Mouse (Mus musculus): ENCODE results near the gene Aldh3b3.

The Aldh3b3 gene

DNA sequence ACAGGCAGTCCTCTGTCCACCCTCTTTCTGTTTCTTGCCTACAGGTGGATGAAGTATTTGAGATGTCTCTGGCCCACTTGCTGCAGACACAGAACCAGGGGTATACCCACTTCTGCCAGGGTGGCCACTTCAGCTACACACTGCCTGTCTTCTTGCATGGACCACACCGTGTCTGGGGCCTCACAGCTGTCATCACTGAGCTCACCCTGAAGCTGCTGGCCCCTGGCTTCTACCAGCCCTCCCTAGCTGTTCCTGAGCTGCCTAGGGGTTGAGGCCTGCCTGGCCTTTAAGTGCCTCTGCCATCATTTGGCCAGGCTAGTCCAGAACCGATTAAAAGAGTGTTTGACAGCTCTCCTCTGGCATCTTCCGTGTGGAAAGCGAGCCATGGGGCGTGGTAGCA lies 43.3 kb downstream of the Aldh3b3 start:
- no peak for DNase-seq (ENCODE audit: low spot score in 2 of 2)

DNA sequence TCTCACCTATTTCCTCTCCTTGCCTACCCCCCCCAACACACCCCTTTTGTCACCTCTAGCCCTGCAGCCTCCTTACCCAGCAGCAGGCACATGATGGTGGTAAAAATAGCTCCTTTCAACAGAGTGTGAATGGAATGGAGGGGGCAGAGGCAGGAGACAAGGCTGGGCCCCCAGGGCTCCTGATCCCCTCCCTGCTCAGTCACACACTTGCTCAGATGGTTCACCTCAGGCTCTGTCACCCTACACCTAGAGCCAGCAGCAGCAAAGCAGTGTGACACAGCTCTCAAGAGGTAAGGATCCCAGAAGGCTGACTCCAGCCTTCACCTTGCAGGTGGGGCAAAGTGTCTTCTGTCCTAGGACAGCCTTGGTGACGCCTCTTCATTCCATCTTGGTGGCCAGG lies 44.7 kb downstream of the Aldh3b3 start, which contains the start of gene Doc2g:
Doc2g (plus strand) TSS at position 202 of the 400 bp plus-strand sequence.
- DNase-seq (ENCODE audit: low spot score in 2 of 2): no peak

DNA sequence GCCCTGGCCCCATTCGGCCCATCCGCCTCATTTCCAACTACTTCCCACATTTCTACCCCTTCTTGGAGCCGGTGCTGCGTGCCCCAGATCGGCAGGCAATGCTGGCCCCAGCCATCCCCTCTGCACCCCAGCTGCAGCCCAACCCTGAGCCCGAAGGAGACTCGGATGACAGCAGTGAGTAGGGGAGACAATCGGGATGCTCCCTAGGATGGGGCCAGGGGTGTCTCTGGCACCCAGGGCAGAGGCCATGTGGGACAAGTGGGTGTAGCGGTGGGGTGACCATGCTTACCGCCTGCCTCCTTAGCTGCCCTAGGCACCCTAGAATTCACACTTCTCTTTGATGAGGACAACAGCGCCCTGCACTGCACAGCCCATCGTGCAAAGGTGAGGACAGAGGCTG lies 45.2 kb downstream of the Aldh3b3 start:
- DNase-seq (ENCODE audit: low spot score in 2 of 2): no peak

DNA sequence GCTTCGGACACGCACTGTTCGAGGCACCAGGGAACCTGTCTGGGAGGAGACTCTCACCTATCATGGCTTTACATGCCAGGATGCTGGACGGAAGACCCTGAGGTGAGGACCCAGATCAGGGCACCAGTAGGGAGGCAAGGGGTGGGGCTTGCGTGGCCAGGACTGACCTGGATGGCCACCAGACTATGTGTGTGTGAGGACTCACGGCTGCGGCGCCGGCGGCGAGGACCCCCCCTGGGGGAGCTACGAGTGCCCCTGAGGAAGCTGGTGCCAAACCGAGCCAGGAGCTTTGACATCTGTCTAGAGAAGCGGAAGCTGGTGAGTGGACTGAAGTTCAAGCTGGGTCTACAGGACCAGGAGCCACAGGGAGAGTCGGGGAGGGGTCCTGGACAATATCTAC lies 45.9 kb downstream of the Aldh3b3 start:
- no peak for DNase-seq (ENCODE audit: low spot score in 2 of 2)

DNA sequence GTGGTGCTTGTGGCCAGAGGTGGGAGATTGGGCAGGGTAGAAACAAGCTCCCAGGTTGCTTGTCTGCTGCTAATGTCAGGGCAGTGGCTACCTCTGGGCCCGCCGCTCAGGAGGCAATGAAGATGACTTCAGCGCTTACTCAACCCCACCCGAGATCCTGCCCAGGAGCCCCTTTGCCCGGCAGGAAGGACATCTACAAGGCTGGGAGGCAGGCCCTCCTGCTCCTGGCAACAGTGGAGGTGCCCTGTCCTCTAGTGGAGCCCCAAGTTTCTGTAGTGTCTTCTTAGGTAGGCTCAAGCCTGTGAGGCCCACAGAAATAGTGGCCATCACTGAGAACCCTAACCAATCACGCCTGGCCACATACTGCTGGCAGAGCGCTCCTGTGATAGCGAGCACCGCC lies 46.6 kb downstream of the Aldh3b3 start:
- no peak for DNase-seq (ENCODE audit: low spot score in 2 of 2)

DNA sequence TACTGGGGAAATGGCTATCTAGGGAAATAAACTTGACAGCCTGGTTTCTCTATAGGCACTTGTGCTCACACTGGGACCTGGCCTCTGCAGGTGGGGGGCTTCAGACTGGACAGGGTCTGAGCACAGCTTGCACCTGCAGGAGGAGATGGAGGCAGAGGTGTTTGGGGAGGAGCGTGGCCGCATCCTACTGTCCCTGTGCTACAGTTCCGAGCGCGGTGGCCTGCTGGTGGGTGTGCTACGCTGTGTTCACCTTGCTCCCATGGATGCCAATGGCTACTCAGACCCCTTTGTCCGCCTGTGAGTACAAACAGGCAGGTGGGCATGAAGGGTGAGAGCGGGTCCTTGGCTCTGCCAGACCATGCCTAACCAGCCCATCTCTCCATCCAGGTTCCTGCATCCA lies 47.5 kb downstream of the Aldh3b3 start:
- no peak for DNase-seq (ENCODE audit: low spot score in 2 of 2)

DNA sequence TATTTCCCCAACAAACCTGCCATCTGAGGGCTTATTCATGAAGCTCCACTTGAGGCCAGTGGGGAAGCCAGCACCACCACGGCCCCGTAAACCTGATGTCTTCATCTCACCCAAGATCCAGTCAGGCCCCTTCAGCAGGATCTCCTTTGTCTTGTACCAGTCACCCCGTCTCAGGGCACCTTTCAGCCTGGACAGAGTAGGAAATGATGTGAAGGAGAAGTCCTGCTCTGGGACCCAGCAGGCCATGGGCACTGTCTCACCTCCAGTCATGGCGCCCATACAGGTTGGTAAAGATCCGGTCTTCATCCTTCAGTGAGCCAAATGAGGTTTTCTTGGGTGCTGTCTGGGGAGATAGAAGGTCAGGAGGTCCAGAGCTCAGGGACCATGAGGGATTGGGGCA lies 52.6 kb downstream of the Aldh3b3 start:
- DNase-seq (ENCODE audit: low spot score in 2 of 2): no peak

DNA sequence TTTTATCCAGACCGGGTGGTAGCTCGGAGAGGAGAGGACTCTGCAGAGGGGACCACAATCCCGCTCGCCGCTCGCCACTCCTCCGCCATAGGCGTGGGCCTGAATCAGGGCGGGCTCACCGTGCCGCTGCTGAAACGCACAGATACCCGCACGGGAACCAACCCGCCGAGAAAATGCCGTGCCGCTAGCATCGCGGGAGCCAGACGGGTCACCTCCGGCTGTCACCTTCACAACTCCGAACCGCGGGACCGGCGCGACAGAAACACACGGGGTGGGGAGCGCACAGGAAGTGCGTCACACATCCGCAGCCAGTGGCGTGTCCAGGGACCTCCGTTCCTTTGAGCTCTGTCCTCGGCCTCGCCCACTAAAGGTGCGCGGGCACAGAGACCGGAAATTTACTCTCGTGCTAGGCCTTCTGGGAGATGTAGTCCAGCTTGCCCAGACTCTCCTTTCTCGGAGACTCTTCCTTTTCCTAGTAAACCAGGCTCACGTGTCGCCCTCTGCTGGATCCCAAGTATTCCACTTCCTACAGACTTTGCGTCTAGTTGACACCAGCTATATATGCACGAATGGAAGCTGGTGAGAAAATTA lies 54.1 kb downstream of the Aldh3b3 start, which contains the start of gene Ndufv1:
Ndufv1 (minus strand) TSS at position 375 of the 591 bp plus-strand sequence.
- peak; percentile 90 to 96 for DNase-seq (ENCODE audit: low spot score in 2 of 2)

DNA sequence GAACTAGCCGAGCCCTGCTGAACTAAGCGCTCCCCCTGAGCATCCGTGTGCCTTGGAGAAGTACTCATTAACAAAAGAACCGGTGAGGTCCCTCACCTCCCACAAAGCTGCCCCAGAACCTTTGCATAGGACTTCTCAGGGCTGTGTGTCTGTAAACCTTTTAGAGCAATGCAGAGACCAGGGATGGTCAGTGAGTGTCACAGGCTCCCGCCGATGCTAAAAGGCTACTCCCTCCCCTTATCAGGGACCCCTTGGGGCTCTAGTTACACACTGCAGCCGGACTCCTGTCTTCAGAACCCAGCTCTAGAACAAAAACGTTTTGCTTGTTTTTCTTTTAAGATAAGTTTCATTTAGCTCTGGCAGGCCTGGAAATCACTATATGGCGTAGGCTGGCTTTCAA lies 54.6 kb downstream of the Aldh3b3 start:
- no peak for DNase-seq (ENCODE audit: low spot score in 2 of 2)

DNA sequence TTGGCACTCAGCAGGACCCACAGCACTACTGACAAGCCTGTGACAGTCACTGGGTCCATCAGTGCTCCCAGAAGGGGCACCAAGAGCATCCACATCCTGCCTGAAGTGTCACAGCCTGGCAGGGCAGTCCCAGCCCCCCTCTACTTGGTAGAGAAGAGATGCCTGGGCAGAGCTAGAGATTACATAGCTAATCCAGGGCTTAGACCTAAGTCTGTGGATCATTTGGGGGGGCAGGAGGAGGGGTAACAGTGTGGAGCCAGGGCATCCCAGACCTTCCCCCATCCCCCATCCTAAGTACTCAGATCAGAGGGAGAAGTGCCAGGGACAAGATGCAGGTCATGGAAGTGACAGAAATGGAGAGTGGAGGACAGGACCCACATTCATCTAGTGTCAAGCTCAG lies 56.4 kb downstream of the Aldh3b3 start:
- no peak for DNase-seq (ENCODE audit: low spot score in 2 of 2)

DNA sequence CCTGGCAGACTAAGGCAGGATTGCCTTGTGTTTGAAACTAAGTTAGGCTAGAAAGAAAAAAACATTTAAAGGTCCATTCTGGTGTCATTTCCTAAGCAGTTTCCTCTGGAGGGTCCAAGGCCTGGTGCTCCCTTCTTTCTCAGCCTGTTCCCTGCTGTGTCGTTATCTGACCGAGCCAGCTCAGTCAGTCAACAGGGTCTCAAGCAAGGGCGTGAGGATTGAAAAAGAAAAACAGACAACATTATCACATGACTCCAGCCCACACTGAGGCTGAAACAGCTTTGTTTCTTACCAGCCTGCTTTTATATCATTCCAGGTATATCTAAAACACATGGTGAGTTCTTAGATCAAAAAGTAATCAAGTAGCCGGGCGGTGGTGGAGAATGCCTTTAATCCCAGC lies 57.2 kb downstream of the Aldh3b3 start:
- no peak for DNase-seq (ENCODE audit: low spot score in 2 of 2)

DNA sequence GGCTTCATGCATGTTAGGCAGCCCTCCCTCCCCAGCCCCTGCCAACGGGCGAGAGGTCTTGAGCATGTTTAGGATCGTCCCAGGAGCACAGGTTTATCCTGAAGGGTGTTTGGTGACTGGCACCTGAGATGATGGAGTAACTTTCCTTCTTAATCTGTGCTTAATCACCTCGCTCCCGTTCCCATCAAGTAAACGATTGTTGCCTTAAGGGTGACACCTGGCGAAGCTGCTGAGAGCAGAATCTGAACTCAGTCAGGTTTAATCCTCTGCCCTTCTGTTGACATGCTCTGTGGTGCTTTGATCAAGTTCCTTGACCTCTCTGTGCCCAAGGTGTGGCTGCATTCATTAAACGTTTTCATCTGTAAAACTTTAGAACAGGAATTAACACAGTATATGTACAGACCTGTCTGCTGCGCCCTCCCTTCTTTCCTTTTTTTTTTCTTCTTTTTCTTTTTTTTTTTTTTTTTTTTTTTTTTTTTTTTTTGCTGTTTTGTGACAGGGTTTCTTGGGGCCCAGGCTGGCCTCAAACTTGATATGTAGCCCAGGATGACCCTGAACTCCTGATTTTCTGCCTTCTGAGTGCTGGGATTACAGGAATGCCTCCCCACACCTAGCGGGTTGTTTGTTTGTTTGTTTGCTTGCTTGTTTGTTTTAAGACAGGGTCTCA lies 59.6 kb downstream of the Aldh3b3 start:
- DNase-seq (ENCODE audit: low spot score in 2 of 2): no peak

DNA sequence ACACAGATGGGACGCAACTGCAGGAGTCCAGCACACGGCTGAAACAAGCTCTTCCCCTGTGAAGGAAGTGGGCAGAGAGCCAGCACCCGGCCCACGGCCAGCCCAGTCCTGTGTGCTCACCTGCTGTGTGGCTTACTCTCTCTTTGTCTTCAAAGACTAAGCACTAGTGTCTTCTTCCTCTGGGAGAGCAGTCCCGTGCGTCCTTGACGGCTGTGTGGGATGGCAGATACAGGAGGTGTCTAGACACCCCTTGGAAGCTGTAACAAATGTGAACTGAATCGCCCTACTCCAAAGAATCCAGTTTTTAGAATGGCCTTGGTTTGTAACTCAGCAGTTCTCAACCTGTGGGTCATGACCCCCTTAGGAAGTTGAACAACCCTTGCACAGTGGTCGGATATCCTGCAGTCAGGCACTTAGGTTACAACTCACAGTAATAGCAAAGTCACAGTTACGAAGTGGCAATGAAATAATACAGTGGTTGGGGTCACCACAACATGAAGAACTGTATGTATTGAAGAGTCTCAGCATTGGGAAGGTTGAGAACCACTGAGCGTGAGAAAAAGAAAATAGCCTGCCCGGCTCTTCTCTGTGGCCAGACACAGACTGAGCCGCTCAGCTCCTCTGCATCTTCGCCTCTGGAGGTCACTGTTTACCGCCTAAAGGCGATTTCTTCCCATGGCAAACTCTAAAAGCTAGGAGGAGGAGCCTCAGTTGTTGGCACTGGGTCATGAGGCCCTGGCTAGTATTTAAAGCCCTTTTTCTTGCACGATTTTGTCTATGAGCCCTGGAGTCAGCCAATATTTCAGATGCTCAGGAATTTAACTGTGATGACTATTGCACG lies 60.5 kb downstream of the Aldh3b3 start:
- DNase-seq (ENCODE audit: low spot score in 2 of 2): peak in 1 of 2 experiments; percentile 57

Measured in thymus, postnatal 10 days (tissue).